26 mouse cellular contexts compared by ENCODE assay signal in genomic region chr9:109795221-109795620, GRCm38 (mm10). TPM values are rescaled to one million over a fixed set of nuclear protein-coding genes. Genes with fewer than 3 reads are reported as not detected.
"Had no signal": no experiment of that assay in that cellular context is flagged by ENCODE, and none has a peak within 500 bp of the region (broad histone marks: within the 10 kb centered on the region; RNA-seq: fewer than 3 reads in every experiment).

No protein-coding gene starts in this region.

- H3K27me3 ChIP-seq: midbrain, embryonic 13.5 days; midbrain, embryonic 15.5 days; neural tube, embryonic 12.5 days; stomach, embryonic 15.5 days had no signal

- DNase-seq: lung, adult 18-20 months; lung, embryonic 14.5 days; lung, postnatal 10 days; lung, postnatal 4 days; right cerebral cortex, adult 18-20 months; thymus, adult 2 months; thymus, postnatal 25 days; thymus, postnatal 4 days had no signal

- H3K4me1 ChIP-seq: midbrain, embryonic 13.5 days; midbrain, embryonic 15.5 days; neural tube, embryonic 12.5 days; stomach, embryonic 15.5 days had no signal

- H3K4me3 ChIP-seq: midbrain, embryonic 13.5 days; midbrain, embryonic 15.5 days; neural tube, embryonic 12.5 days; stomach, embryonic 15.5 days had no signal

- H3K27ac ChIP-seq: liver, embryonic 14.5 days; midbrain, embryonic 13.5 days; midbrain, embryonic 15.5 days; neural tube, embryonic 12.5 days; stomach, embryonic 15.5 days; stomach, postnatal 0 days had no signal

- H3K9me3 ChIP-seq: midbrain, embryonic 13.5 days; midbrain, embryonic 15.5 days; neural tube, embryonic 12.5 days; stomach, embryonic 15.5 days had no signal

- H3K36me3 ChIP-seq: midbrain, embryonic 13.5 days; midbrain, embryonic 15.5 days; neural tube, embryonic 12.5 days; stomach, embryonic 15.5 days had no signal

RNA-seq across cellular contexts. Expression of gene Fbxw27, which starts 4.8 kb away (rescaled TPM):
- total RNA-seq: megakaryocyte, adult 5-6 weeks; megakaryocyte-erythroid progenitor cell, adult 5-6 weeks; midbrain, postnatal 0 days; monocyte, adult 5-6 weeks; neutrophil, adult 5-6 weeks had no signal
- polyA plus RNA-seq: liver, embryonic 14.5 days; liver, embryonic 16.5 days; lung, embryonic 16.5 days; midbrain, embryonic 11.5 days; midbrain, embryonic 13.5 days; midbrain, postnatal 0 days; neural tube, embryonic 12.5 days; neural tube, embryonic 14.5 days; spleen, adult 2 months; stomach, embryonic 15.5 days; stomach, postnatal 0 days; thymus, adult 2 months had no signal

RNA-seq across cellular contexts. Expression of gene Spink8, which starts 16.9 kb away (rescaled TPM):
- total RNA-seq: megakaryocyte, adult 5-6 weeks; megakaryocyte-erythroid progenitor cell, adult 5-6 weeks; midbrain, postnatal 0 days; monocyte, adult 5-6 weeks; neutrophil, adult 5-6 weeks had no signal
- polyA plus RNA-seq: liver, embryonic 14.5 days; liver, embryonic 16.5 days; lung, embryonic 14.5 days; lung, embryonic 16.5 days; midbrain, embryonic 11.5 days; midbrain, embryonic 15.5 days; midbrain, postnatal 0 days; neural tube, embryonic 12.5 days; neural tube, embryonic 14.5 days; spleen, adult 2 months; stomach, postnatal 0 days had no signal

RNA-seq across cellular contexts. Expression of gene Fbxw26, which starts 49.3 kb away (rescaled TPM):
- total RNA-seq: megakaryocyte, adult 5-6 weeks; megakaryocyte-erythroid progenitor cell, adult 5-6 weeks; midbrain, postnatal 0 days; monocyte, adult 5-6 weeks; neutrophil, adult 5-6 weeks had no signal
- polyA plus RNA-seq: liver, embryonic 16.5 days; lung, embryonic 14.5 days; lung, embryonic 16.5 days; midbrain, embryonic 13.5 days; midbrain, embryonic 15.5 days; midbrain, postnatal 0 days; neural tube, embryonic 12.5 days; neural tube, embryonic 14.5 days; spleen, adult 2 months; stomach, postnatal 0 days had no signal

RNA-seq across cellular contexts. Expression of gene Camp, which starts 54.2 kb away (rescaled TPM):
- total RNA-seq: midbrain, postnatal 0 days; monocyte, adult 5-6 weeks had no signal
- polyA plus RNA-seq: lung, embryonic 14.5 days; midbrain, embryonic 15.5 days; testis, adult 2 months; urinary bladder, adult 2 months had no signal
